In the genomic region with DNA sequence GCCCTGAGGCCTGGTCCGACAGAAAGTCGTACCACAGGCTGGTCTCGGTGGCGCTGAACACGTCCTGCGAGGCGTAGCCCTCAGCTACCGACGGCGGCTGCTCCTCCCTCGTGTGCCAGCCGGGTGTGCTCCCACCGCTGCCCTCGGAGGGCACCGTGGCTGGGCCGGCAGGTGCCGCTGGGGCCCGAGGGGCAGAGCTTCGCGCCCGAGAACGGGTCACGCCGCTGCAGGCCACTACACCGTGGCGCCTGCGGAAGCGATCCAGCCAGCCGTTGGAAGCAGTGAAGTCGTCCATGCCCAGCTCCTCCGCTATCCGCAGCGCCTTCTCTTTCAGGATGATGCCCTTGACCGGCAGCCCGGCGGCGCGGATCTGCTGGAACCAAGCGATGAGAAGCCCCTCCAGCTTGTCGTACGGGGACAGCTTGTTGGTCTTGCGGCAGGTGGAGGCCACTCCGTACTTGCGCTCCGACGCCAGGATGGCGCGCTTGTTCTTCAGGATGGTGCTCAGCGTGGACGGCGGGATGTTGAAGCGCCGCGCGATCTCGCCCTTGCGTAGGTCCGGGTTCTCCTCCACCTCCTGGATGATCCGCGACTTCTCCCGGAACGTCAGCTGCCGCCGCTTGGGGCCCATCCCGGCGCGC, we compare ENCODE assay signal across 8 mouse cellular contexts. TPM values are rescaled to one million over a fixed set of nuclear protein-coding genes. Genes with fewer than 3 reads are reported as not detected.
DNase-seq lines count a peak whose midpoint lies in the region; ATAC-seq and TF ChIP-seq lines count a peak whose summit lies in the region.

No protein-coding gene starts in this region.

- H3K9me3 ChIP-seq in hindbrain, embryonic 14.5 days (ENCODE audit: control insufficient read depth, low read length), result no peaks in the 10 kb centered on the region

- no peak for DNase-seq in Patski (ENCODE audit: low read depth, low spot score)
- DNase-seq in cerebellum, adult 9-11 months, result peak; percentile 83
- DNase-seq in frontal cortex, postnatal 14 days (ENCODE audit: low spot score in 2 of 2), result peak; percentile 40 to 62
- peak; percentile 63 for DNase-seq in hindbrain, embryonic 14.5 days (ENCODE audit: low spot score)
- DNase-seq in left cerebral cortex, postnatal 10 days (ENCODE audit: extremely low spot score in 1 of 2, low spot score in 2 of 2), result peak; percentile 56 to 88
- peak; percentile 56 to 65 for DNase-seq in right cerebral cortex, adult 2 months (ENCODE audit: low spot score in 2 of 2)
- DNase-seq in urinary bladder, postnatal 25 days (ENCODE audit: low spot score), result peak; percentile 48

- under 1% methylated on average over 67 of the region's 67 CpGs for WGBS in hindbrain, embryonic 14.5 days

- H3K27ac ChIP-seq in hindbrain, embryonic 14.5 days, result peak overlapping the region; percentile 97

- in situ Hi-C loops in Patski (cut with MboI; ENCODE audit: low pct_unique_long_range_greater_than_20kb), result no loop called here

- peaks cover 40% of the 10 kb centered on the region for H3K4me1 ChIP-seq in hindbrain, embryonic 14.5 days (replicated peaks; ENCODE audit: control insufficient read depth, insufficient read depth, low read length)

- peak overlapping the region; percentile 73 for H3K4me3 ChIP-seq in hindbrain, embryonic 14.5 days (replicated peaks; ENCODE audit: low read length)

- peak; percentile 52 for ATAC-seq in Patski
- peak; percentile 75 for ATAC-seq in hindbrain, embryonic 14.5 days (ENCODE audit: low FRiP score)
- ATAC-seq in megakaryocyte, adult 5-6 weeks (ENCODE audit: poor library complexity, severe bottlenecking), result peak; percentile 41

- peaks cover 11% of the 10 kb centered on the region; the same call in 1 of the 2 replicates for H3K36me3 ChIP-seq in hindbrain, embryonic 14.5 days (replicated peaks; ENCODE audit: control insufficient read depth, insufficient read depth)

- CTCF ChIA-PET in Patski (lab: Charles Lee), result interaction anchor here (0.6 to 2.2 kb wide), 3 partner anchors 23 to 74 kb away, joined by 3 to 6 read pairs (median 3); no protein-coding TSS in a partner anchor

- peak overlapping the region; percentile 86 for H3K9ac ChIP-seq in hindbrain, embryonic 14.5 days

- no peaks in the 10 kb centered on the region for H3K27me3 ChIP-seq in Patski
- H3K27me3 ChIP-seq in hindbrain, embryonic 14.5 days (ENCODE audit: control insufficient read depth, insufficient read depth, low read length), result no peaks in the 10 kb centered on the region

- intact Hi-C loops in left cerebral cortex, postnatal 10 days (cut with DNase I), result loop anchor here (5.0 kb wide), 1 partner anchor 83 kb away; the partner anchor contains the start of gene Pank2

- TF ChIP-seq CTCF in Patski (IDR thresholded peaks at IDR 0.05), result no peak

- POLR2A ChIA-PET in Patski (lab: Charles Lee), result interaction anchor here (0.9 to 1.6 kb wide), 7 partner anchors 10 to 82 kb away, joined by 3 to 10 read pairs (median 4); partner anchors contain the start of gene 1700037H04Rik

- peak overlapping the region; percentile 99 for H3K4me2 ChIP-seq in hindbrain, embryonic 14.5 days (replicated peaks)

RNA-seq across cellular contexts. Expression of gene Cenpb, which starts 0.5 kb away (rescaled TPM):
- 84.4 TPM for polyA plus RNA-seq in Patski (2021)
- 9.3 and 10.3 TPM in 2 replicates for polyA plus RNA-seq in hindbrain, embryonic 14.5 days (2014; fragmentation: Nextera tagmentation; extraction: Ambion mirVana)
- total RNA-seq in left cerebral cortex, postnatal 10 days (2021), result 10 to 100 TPM; 93.6 to 97.1 TPM
- total RNA-seq in megakaryocyte, adult 5-6 weeks (2015), result 7.7 and 8.7 TPM in 2 replicates
- 15.6 and 16.8 TPM in 2 replicates for total RNA-seq in megakaryocyte, adult 5-6 weeks (2017)

RNA-seq across cellular contexts. Expression of gene Cdc25b, which starts 7.4 kb away (rescaled TPM):
- 23.5 TPM for polyA plus RNA-seq in Patski (2021)
- 26.9 and 27.6 TPM in 2 replicates for polyA plus RNA-seq in hindbrain, embryonic 14.5 days (2014; fragmentation: Nextera tagmentation; extraction: Ambion mirVana)
- 10 to 100 TPM; 17.0 to 17.2 TPM for total RNA-seq in left cerebral cortex, postnatal 10 days (2021)
- total RNA-seq in megakaryocyte, adult 5-6 weeks (2015), result 21.5 and 25.5 TPM in 2 replicates
- total RNA-seq in megakaryocyte, adult 5-6 weeks (2017), result 29.1 and 35.0 TPM in 2 replicates

RNA-seq across cellular contexts. Expression of gene Spef1, which starts 7.7 kb away (rescaled TPM):
- polyA plus RNA-seq in Patski (2021), result 9.4 TPM
- 11.5 and 11.8 TPM in 2 replicates for polyA plus RNA-seq in hindbrain, embryonic 14.5 days (2014; fragmentation: Nextera tagmentation; extraction: Ambion mirVana)
- 10 to 100 TPM; 17.4 to 18.6 TPM for total RNA-seq in left cerebral cortex, postnatal 10 days (2021)
- total RNA-seq in megakaryocyte, adult 5-6 weeks (2015), result 1.5 and 1.8 TPM in 2 replicates
- 2.4 and 3.3 TPM in 2 replicates for total RNA-seq in megakaryocyte, adult 5-6 weeks (2017)

RNA-seq across cellular contexts. Expression of gene 1700037H04Rik, which starts 19.5 kb away (rescaled TPM):
- polyA plus RNA-seq in Patski (2021), result 86.3 TPM
- 87.3 and 88.5 TPM in 2 replicates for polyA plus RNA-seq in hindbrain, embryonic 14.5 days (2014; fragmentation: Nextera tagmentation; extraction: Ambion mirVana)
- 10 to 100 TPM; 69.3 to 74.2 TPM for total RNA-seq in left cerebral cortex, postnatal 10 days (2021)
- 21.5 and 31.3 TPM in 2 replicates for total RNA-seq in megakaryocyte, adult 5-6 weeks (2015)
- 15.5 and 22.7 TPM in 2 replicates for total RNA-seq in megakaryocyte, adult 5-6 weeks (2017)

RNA-seq across cellular contexts. Expression of gene Ap5s1, which starts 27.5 kb away (rescaled TPM):
- polyA plus RNA-seq in Patski (2021), result 24.7 TPM
- 32.1 and 39.7 TPM in 2 replicates for polyA plus RNA-seq in hindbrain, embryonic 14.5 days (2014; fragmentation: Nextera tagmentation; extraction: Ambion mirVana)
- total RNA-seq in left cerebral cortex, postnatal 10 days (2021), result 10 to 100 TPM; 21.2 to 23.6 TPM
- 13.6 and 14.0 TPM in 2 replicates for total RNA-seq in megakaryocyte, adult 5-6 weeks (2015)
- 8.4 and 13.5 TPM in 2 replicates for total RNA-seq in megakaryocyte, adult 5-6 weeks (2017)

Comparison
In these comparisons a context has a peak if more than half of its experiments do, and no peak if none do; other contexts are left out.
1. RNA of gene Cenpb, which starts 0.5 kb away (total RNA-seq): 93.6 to 97.1 TPM in left cerebral cortex, postnatal 10 days; 7.7 to 16.8 TPM in megakaryocyte, adult 5-6 weeks; every median in the first group is over 4 times any median in the second.
2. RNA of gene Spef1, which starts 7.7 kb away (total RNA-seq): 17.4 to 18.6 TPM in left cerebral cortex, postnatal 10 days; 1.5 to 3.3 TPM in megakaryocyte, adult 5-6 weeks; every median in the first group is over 4 times any median in the second.
3. Peak in every context shown above with its lines, with median percentiles within 50 percentile points of each other: ATAC-seq.